In the genomic region with DNA sequence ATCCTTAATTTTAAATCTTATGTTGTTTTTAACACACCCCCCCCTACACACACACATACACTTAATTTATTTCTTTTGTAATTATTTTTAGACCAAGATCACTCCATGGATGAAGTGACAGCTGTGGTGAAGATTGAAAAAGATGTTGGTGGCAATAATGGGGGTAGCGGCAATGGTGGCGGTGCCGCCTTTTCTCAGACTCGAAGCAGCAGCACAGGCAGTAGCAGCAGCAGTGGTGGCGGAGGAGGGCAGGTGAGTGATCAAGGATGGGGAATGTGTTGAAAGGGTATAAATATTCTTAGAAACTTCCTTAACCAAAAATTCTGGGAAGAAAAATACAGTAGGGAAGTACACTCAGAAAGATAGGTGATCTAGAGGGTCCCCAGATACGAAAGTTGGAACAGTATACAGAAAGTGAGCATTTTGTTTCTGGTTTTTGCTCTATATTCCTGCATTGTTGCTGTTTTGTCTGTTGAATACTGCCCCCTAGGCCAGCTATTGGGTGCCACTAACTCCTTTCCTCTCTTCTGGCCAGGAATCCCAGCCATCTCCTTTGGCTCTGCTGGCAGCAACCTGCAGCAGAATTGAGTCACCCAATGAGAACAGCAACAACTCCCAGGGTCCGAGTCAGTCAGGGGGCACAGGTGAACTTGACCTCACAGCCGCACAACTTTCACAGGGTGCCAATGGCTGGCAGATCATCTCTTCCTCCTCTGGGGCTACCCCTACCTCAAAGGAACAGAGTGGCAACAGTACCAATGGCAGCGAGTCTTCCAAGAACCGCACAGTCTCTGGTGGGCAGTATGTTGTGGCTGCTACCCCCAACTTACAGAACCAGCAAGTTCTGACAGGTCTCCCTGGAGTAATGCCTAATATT, we compare ENCODE assay signal across 11 mouse cellular contexts. TPM values are rescaled to one million over a fixed set of nuclear protein-coding genes. Genes with fewer than 3 reads are reported as not detected.
DNase-seq lines count a peak whose midpoint lies in the region; ATAC-seq and TF ChIP-seq lines count a peak whose summit lies in the region.
"Had no signal": no experiment of that assay in that cellular context is flagged by ENCODE, and none has a peak within 500 bp of the region (broad histone marks: within the 10 kb centered on the region; RNA-seq: fewer than 3 reads in every experiment).

No protein-coding gene starts in this region.

- no peaks in the 10 kb centered on the region for H3K9me3 ChIP-seq in heart, embryonic 11.5 days (replicated peaks; ENCODE audit: control insufficient read depth, low read length)
- H3K9me3 ChIP-seq in lung, postnatal 0 days (ENCODE audit: low read length) = no peaks in the 10 kb centered on the region
- no peaks in the 10 kb centered on the region for H3K9me3 ChIP-seq in forebrain, postnatal 0 days (ENCODE audit: low read length)
- no peaks in the 10 kb centered on the region for H3K9me3 ChIP-seq in midbrain, embryonic 16.5 days (replicated peaks; ENCODE audit: control insufficient read depth, low read length, poor library complexity, severe bottlenecking)

- H3K27ac ChIP-seq in heart, embryonic 11.5 days (ENCODE audit: low read depth, low read length) = no peak overlapping the region
- no peak overlapping the region for H3K27ac ChIP-seq in lung, postnatal 0 days (ENCODE audit: low read length)
- H3K27ac ChIP-seq in forebrain, postnatal 0 days (ENCODE audit: low read depth, low read length) = no peak overlapping the region
- no peak overlapping the region for H3K27ac ChIP-seq in midbrain, embryonic 16.5 days (ENCODE audit: low read length)

- TF ChIP-seq EP300 in lung, postnatal 0 days (IDR thresholded peaks at IDR 0.05) = no peak

- peaks cover 32% of the 10 kb centered on the region for H3K36me3 ChIP-seq in heart, embryonic 11.5 days (ENCODE audit: control insufficient read depth, insufficient read depth, low read length)
- H3K36me3 ChIP-seq in lung, postnatal 0 days (ENCODE audit: insufficient read depth, low read length) = peaks cover 16% of the 10 kb centered on the region; the same call in 1 of the 2 replicates
- H3K36me3 ChIP-seq in forebrain, postnatal 0 days (ENCODE audit: insufficient read depth) = peaks cover 26% of the 10 kb centered on the region
- peaks cover 26% of the 10 kb centered on the region for H3K36me3 ChIP-seq in midbrain, embryonic 16.5 days (ENCODE audit: control insufficient read depth, insufficient read depth, low read length)

- H3K4me2 ChIP-seq in heart, embryonic 11.5 days = no peak overlapping the region
- no peak overlapping the region for H3K4me2 ChIP-seq in lung, postnatal 0 days (replicated peaks; ENCODE audit: low read depth, low read length)
- H3K4me2 ChIP-seq in forebrain, postnatal 0 days (ENCODE audit: low read depth) = 0 out of 2 replicates have a peak overlapping the region, but pooled peaks have one; percentile 59
- peak overlapping the region; percentile 53; the same call in 1 of the 2 replicates for H3K4me2 ChIP-seq in midbrain, embryonic 16.5 days (ENCODE audit: low read length)

- H3K4me3 ChIP-seq in heart, embryonic 11.5 days (ENCODE audit: low read depth, low read length) = no peak overlapping the region
- H3K4me3 ChIP-seq in lung, postnatal 0 days (ENCODE audit: low read depth, low read length) = no peak overlapping the region
- no peak overlapping the region for H3K4me3 ChIP-seq in forebrain, postnatal 0 days (ENCODE audit: low read depth, low read length)
- no peak overlapping the region for H3K4me3 ChIP-seq in midbrain, embryonic 16.5 days (ENCODE audit: low read depth, low read length)

- TF ChIP-seq CTCF in lung, postnatal 0 days (IDR thresholded peaks at IDR 0.05) = peak; percentile 43
- no peak; the same call in 1 of the 2 replicates for TF ChIP-seq CTCF in forebrain, postnatal 0 days (IDR thresholded peaks at IDR 0.05; ENCODE audit: low read depth)

- WGBS in heart, embryonic 11.5 days (ENCODE audit: insufficient replicate concordance) = 92% methylated on average over 10 of the region's 10 CpGs
- 94% methylated on average over 10 of the region's 10 CpGs for WGBS in lung, postnatal 0 days
- 88% methylated on average over 10 of the region's 10 CpGs for WGBS in forebrain, postnatal 0 days
- 94% methylated on average over 10 of the region's 10 CpGs for WGBS in midbrain, embryonic 16.5 days

- ATAC-seq in heart, embryonic 11.5 days (replicated peaks; ENCODE audit: insufficient number of reproducible peaks, low FRiP score, low TSS enrichment) = no peak
- ATAC-seq in lung, postnatal 0 days = no peak
- ATAC-seq in forebrain, postnatal 0 days = no peak
- ATAC-seq in midbrain, embryonic 16.5 days = no peak

- DNase-seq in heart, adult 11 months = peak; percentile 93
- no peak for DNase-seq in lung, postnatal 0 days (ENCODE audit: low spot score)
- no peak for DNase-seq in lung, postnatal 14 days
- DNase-seq in forebrain, postnatal 0 days = no peak
- no peak for DNase-seq in right cerebral cortex, postnatal 14 days
- DNase-seq in left cerebral cortex, postnatal 14 days (ENCODE audit: low spot score in 2 of 2) = no peak
- DNase-seq: adrenal gland, adult 2 months; thymus, postnatal 4 days had no signal

- H3K4me1 ChIP-seq in heart, embryonic 11.5 days (ENCODE audit: control insufficient read depth, insufficient read depth, low read length) = peaks cover 11% of the 10 kb centered on the region; the same call in 1 of the 2 replicates
- H3K4me1 ChIP-seq in lung, postnatal 0 days (ENCODE audit: insufficient read depth, low read depth, low read length) = peaks cover 18% of the 10 kb centered on the region
- peaks cover 22% of the 10 kb centered on the region for H3K4me1 ChIP-seq in forebrain, postnatal 0 days (ENCODE audit: insufficient read depth)
- peaks cover 49% of the 10 kb centered on the region for H3K4me1 ChIP-seq in midbrain, embryonic 16.5 days (ENCODE audit: control insufficient read depth, insufficient read depth, low read length)

- no peak overlapping the region for H3K9ac ChIP-seq in heart, embryonic 11.5 days (ENCODE audit: low read depth, low read length)
- no peak overlapping the region for H3K9ac ChIP-seq in lung, postnatal 0 days (replicated peaks; ENCODE audit: low read depth)
- H3K9ac ChIP-seq in forebrain, postnatal 0 days = no peak overlapping the region
- no peak overlapping the region for H3K9ac ChIP-seq in midbrain, embryonic 16.5 days (ENCODE audit: low read depth, low read length)

- intact Hi-C loops in left cerebral cortex, postnatal 14 days (cut with DNase I) = no loop called here

- no peaks in the 10 kb centered on the region for H3K27me3 ChIP-seq in heart, embryonic 11.5 days (ENCODE audit: control insufficient read depth, insufficient read depth, low read length)
- no peaks in the 10 kb centered on the region for H3K27me3 ChIP-seq in lung, postnatal 0 days (replicated peaks; ENCODE audit: insufficient read depth, low read length)
- no peaks in the 10 kb centered on the region for H3K27me3 ChIP-seq in forebrain, postnatal 0 days (ENCODE audit: insufficient read depth, low read length)
- H3K27me3 ChIP-seq in midbrain, embryonic 16.5 days (ENCODE audit: control insufficient read depth, insufficient read depth, low read depth, low read length) = no peaks in the 10 kb centered on the region

RNA-seq across cellular contexts. Expression of gene Sp1, which starts 2.0 kb away (rescaled TPM):
- polyA plus RNA-seq in heart, embryonic 11.5 days (2014; fragmentation: Nextera tagmentation; extraction: Ambion mirVana) = 7.5 and 8.1 TPM in 2 replicates
- 7.3 and 8.6 TPM in 2 replicates for polyA plus RNA-seq in lung, postnatal 0 days (2015; fragmentation: Nextera tagmentation; extraction: Ambion mirVana)
- 16.4 and 22.5 TPM in 2 replicates for total RNA-seq in forebrain, postnatal 0 days (2014; rRNA removed)
- polyA plus RNA-seq in forebrain, postnatal 0 days (2015; fragmentation: Nextera tagmentation; extraction: Ambion mirVana) = 2.0 and 2.6 TPM in 2 replicates
- polyA plus RNA-seq in midbrain, embryonic 16.5 days (2015; fragmentation: Nextera tagmentation; extraction: Ambion mirVana) = 3.1 and 3.5 TPM in 2 replicates
- total RNA-seq in left cerebral cortex, postnatal 14 days (2021) = 10 to 100 TPM; 23.2 to 24.5 TPM

RNA-seq across cellular contexts. Expression of gene Amhr2, which starts 37.2 kb away (rescaled TPM):
- polyA plus RNA-seq in heart, embryonic 11.5 days (2014; fragmentation: Nextera tagmentation; extraction: Ambion mirVana) = 0.93 and 1.2 TPM in 2 replicates
- polyA plus RNA-seq in lung, postnatal 0 days (2015; fragmentation: Nextera tagmentation; extraction: Ambion mirVana) = 8.3 and 11.0 TPM in 2 replicates
- total RNA-seq in forebrain, postnatal 0 days (2014; rRNA removed) = 0.38 and 1.1 TPM in 2 replicates
- polyA plus RNA-seq in forebrain, postnatal 0 days (2015; fragmentation: Nextera tagmentation; extraction: Ambion mirVana) = 0.34 and 0.65 TPM in 2 replicates
- 0.15 and 0.26 TPM in 2 replicates for polyA plus RNA-seq in midbrain, embryonic 16.5 days (2015; fragmentation: Nextera tagmentation; extraction: Ambion mirVana)
- total RNA-seq in left cerebral cortex, postnatal 14 days (2021) = under 1 TPM; 0.51 to 0.75 TPM

RNA-seq across cellular contexts. Expression of gene Sp7, which starts 40.9 kb away (rescaled TPM):
- 0.20 and 0.52 TPM in 2 replicates for polyA plus RNA-seq in heart, embryonic 11.5 days (2014; fragmentation: Nextera tagmentation; extraction: Ambion mirVana)
- polyA plus RNA-seq in lung, postnatal 0 days (2015; fragmentation: Nextera tagmentation; extraction: Ambion mirVana) = not detected in 2 replicates
- total RNA-seq in forebrain, postnatal 0 days (2014; rRNA removed) = 0.92 and 2.1 TPM in 2 replicates
- 0.30 and 0.35 TPM in 2 replicates for polyA plus RNA-seq in forebrain, postnatal 0 days (2015; fragmentation: Nextera tagmentation; extraction: Ambion mirVana)
- 0.40 and 0.55 TPM in 2 replicates for polyA plus RNA-seq in midbrain, embryonic 16.5 days (2015; fragmentation: Nextera tagmentation; extraction: Ambion mirVana)
- total RNA-seq in left cerebral cortex, postnatal 14 days (2021) = under 1 TPM; 0.26 to 0.53 TPM
- polyA plus RNA-seq: heart, postnatal 0 days had no signal

RNA-seq across cellular contexts. Expression of gene Prr13, which starts 50.9 kb away (rescaled TPM):
- polyA plus RNA-seq in heart, embryonic 11.5 days (2014; fragmentation: Nextera tagmentation; extraction: Ambion mirVana) = 124 and 139 TPM in 2 replicates
- polyA plus RNA-seq in lung, postnatal 0 days (2015; fragmentation: Nextera tagmentation; extraction: Ambion mirVana) = 110 and 128 TPM in 2 replicates
- 21.5 and 22.3 TPM in 2 replicates for total RNA-seq in forebrain, postnatal 0 days (2014; rRNA removed)
- polyA plus RNA-seq in forebrain, postnatal 0 days (2015; fragmentation: Nextera tagmentation; extraction: Ambion mirVana) = 69.9 and 90.9 TPM in 2 replicates
- 106 and 109 TPM in 2 replicates for polyA plus RNA-seq in midbrain, embryonic 16.5 days (2015; fragmentation: Nextera tagmentation; extraction: Ambion mirVana)
- 10 to 100 TPM; 22.3 to 24.8 TPM for total RNA-seq in left cerebral cortex, postnatal 14 days (2021)

RNA-seq across cellular contexts. Expression of gene Aaas, which starts 57.3 kb away (rescaled TPM):
- polyA plus RNA-seq in heart, embryonic 11.5 days (2014; fragmentation: Nextera tagmentation; extraction: Ambion mirVana) = 62.9 and 64.9 TPM in 2 replicates
- 16.2 and 17.0 TPM in 2 replicates for polyA plus RNA-seq in lung, postnatal 0 days (2015; fragmentation: Nextera tagmentation; extraction: Ambion mirVana)
- total RNA-seq in forebrain, postnatal 0 days (2014; rRNA removed) = 25.5 and 27.9 TPM in 2 replicates
- polyA plus RNA-seq in forebrain, postnatal 0 days (2015; fragmentation: Nextera tagmentation; extraction: Ambion mirVana) = 31.6 and 33.4 TPM in 2 replicates
- polyA plus RNA-seq in midbrain, embryonic 16.5 days (2015; fragmentation: Nextera tagmentation; extraction: Ambion mirVana) = 30.2 and 31.1 TPM in 2 replicates
- 10 to 100 TPM; 17.5 to 18.8 TPM for total RNA-seq in left cerebral cortex, postnatal 14 days (2021)

Comparison
In these comparisons a context has a peak if more than half of its experiments do, and no peak if none do; other contexts are left out.
1. H3K4me2 ChIP-seq: peak in forebrain, postnatal 0 days (single experiment) and midbrain, embryonic 16.5 days (single experiment); none in heart, embryonic 11.5 days (single experiment) and lung, postnatal 0 days (single experiment).